ENCODE assay signal across 13 mouse cellular contexts in the genomic region with DNA sequence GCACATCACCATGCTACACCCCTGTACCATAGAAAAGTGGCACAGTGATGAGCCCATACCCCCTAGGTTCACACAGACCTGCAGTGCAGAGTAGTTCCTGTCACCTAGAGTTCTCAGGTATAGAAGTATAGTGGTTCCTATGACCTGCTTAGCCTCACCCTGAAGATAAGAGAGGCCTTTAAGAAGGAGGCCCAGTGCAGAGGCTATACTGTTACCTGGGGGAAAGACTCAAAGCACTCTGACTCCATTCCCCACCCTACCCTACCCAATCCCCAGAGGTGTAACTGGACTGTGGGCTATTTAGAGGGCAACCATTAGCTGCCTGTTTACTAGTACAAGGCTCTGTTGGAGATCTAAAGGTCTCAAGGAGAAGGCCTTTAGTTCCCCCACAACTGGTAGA. TPM values are rescaled to one million over a fixed set of nuclear protein-coding genes. Genes with fewer than 3 reads are reported as not detected.
DNase-seq lines count a peak whose midpoint lies in the region; ATAC-seq and TF ChIP-seq lines count a peak whose summit lies in the region.
"Had no signal": no experiment of that assay in that cellular context is flagged by ENCODE, and none has a peak within 500 bp of the region (broad histone marks: within the 10 kb centered on the region; RNA-seq: fewer than 3 reads in every experiment).

No protein-coding gene starts in this region.

- TF ChIP-seq CTCF in hindbrain, postnatal 0 days (IDR thresholded peaks at IDR 0.05; ENCODE audit: low read depth), result no peak
- no peak for TF ChIP-seq CTCF in lung, postnatal 0 days (IDR thresholded peaks at IDR 0.05)
- no peak for TF ChIP-seq CTCF in stomach, postnatal 0 days (IDR thresholded peaks at IDR 0.05; ENCODE audit: low read depth)

- ATAC-seq in forebrain, embryonic 15.5 days (replicated peaks), result no peak
- ATAC-seq in forebrain, embryonic 11.5 days (replicated peaks; ENCODE audit: low FRiP score), result no peak
- ATAC-seq in hindbrain, postnatal 0 days, result no peak
- ATAC-seq in hindbrain, embryonic 12.5 days (ENCODE audit: low FRiP score), result no peak
- ATAC-seq in lung, postnatal 0 days, result no peak
- peak; percentile 51 for ATAC-seq in stomach, postnatal 0 days (ENCODE audit: low FRiP score, low TSS enrichment)

- no peak for TF ChIP-seq EP300 in lung, postnatal 0 days (IDR thresholded peaks at IDR 0.05)
- TF ChIP-seq EP300 in stomach, postnatal 0 days (optimal IDR thresholded peaks at IDR 0.05), result no peak

- no peak overlapping the region for H3K4me3 ChIP-seq in forebrain, embryonic 15.5 days
- no peak overlapping the region for H3K4me3 ChIP-seq in forebrain, embryonic 11.5 days (ENCODE audit: low read depth, low read length)
- no peak overlapping the region for H3K4me3 ChIP-seq in hindbrain, postnatal 0 days (ENCODE audit: low read length)
- no peak overlapping the region for H3K4me3 ChIP-seq in hindbrain, embryonic 12.5 days
- H3K4me3 ChIP-seq in lung, postnatal 0 days (ENCODE audit: low read depth, low read length), result no peak overlapping the region
- H3K4me3 ChIP-seq in stomach, postnatal 0 days (ENCODE audit: low read depth, low read length), result no peak overlapping the region
- H3K4me3 ChIP-seq: limb, embryonic 13.5 days; lung, embryonic 15.5 days; midbrain, embryonic 10.5 days had no signal

- peaks cover 3% of the 10 kb centered on the region; the same call in 1 of the 2 replicates for H3K36me3 ChIP-seq in forebrain, embryonic 15.5 days
- no peaks in the 10 kb centered on the region for H3K36me3 ChIP-seq in forebrain, embryonic 11.5 days (ENCODE audit: control insufficient read depth, insufficient read depth, low read length)
- no peaks in the 10 kb centered on the region for H3K36me3 ChIP-seq in hindbrain, postnatal 0 days (ENCODE audit: insufficient read depth, low read length)
- H3K36me3 ChIP-seq in hindbrain, embryonic 12.5 days, result no peaks in the 10 kb centered on the region; the same call in 1 of the 2 replicates
- no peaks in the 10 kb centered on the region for H3K36me3 ChIP-seq in lung, postnatal 0 days (ENCODE audit: insufficient read depth, low read length)
- no peaks in the 10 kb centered on the region for H3K36me3 ChIP-seq in stomach, postnatal 0 days (ENCODE audit: control insufficient read depth, insufficient read depth, low read length)
- H3K36me3 ChIP-seq: lung, embryonic 15.5 days had no signal

- no peak overlapping the region for H3K4me2 ChIP-seq in forebrain, embryonic 15.5 days (replicated peaks)
- H3K4me2 ChIP-seq in forebrain, embryonic 11.5 days (ENCODE audit: low read depth, low read length, severe bottlenecking), result no peak overlapping the region
- H3K4me2 ChIP-seq in hindbrain, postnatal 0 days (ENCODE audit: low read depth, low read length), result no peak overlapping the region
- H3K4me2 ChIP-seq in hindbrain, embryonic 12.5 days (replicated peaks), result no peak overlapping the region
- no peak overlapping the region for H3K4me2 ChIP-seq in lung, postnatal 0 days (replicated peaks; ENCODE audit: low read depth, low read length)
- H3K4me2 ChIP-seq in stomach, postnatal 0 days (replicated peaks; ENCODE audit: low read depth), result no peak overlapping the region
- H3K4me2 ChIP-seq: limb, embryonic 13.5 days; lung, embryonic 15.5 days had no signal

- no peak for DNase-seq in forebrain, embryonic 11.5 days (ENCODE audit: low spot score)
- no peak for DNase-seq in hindbrain, postnatal 0 days (ENCODE audit: low spot score)
- no peak for DNase-seq in lung, postnatal 0 days (ENCODE audit: low spot score)
- no peak for DNase-seq in lung, postnatal 14 days
- peak; percentile 23 for DNase-seq in stomach, postnatal 0 days (ENCODE audit: low spot score)
- DNase-seq in cerebellum, postnatal 36 days, result no peak
- DNase-seq: cerebellum, adult 11 months; right cerebral cortex, postnatal 4 days had no signal

- H3K9ac ChIP-seq in forebrain, embryonic 15.5 days (replicated peaks), result no peak overlapping the region
- H3K9ac ChIP-seq in forebrain, embryonic 11.5 days (ENCODE audit: low read length), result no peak overlapping the region
- no peak overlapping the region for H3K9ac ChIP-seq in hindbrain, postnatal 0 days (replicated peaks; ENCODE audit: low read length)
- no peak overlapping the region for H3K9ac ChIP-seq in hindbrain, embryonic 12.5 days
- no peak overlapping the region for H3K9ac ChIP-seq in lung, postnatal 0 days (replicated peaks; ENCODE audit: low read depth)
- H3K9ac ChIP-seq in stomach, postnatal 0 days (ENCODE audit: low read length), result no peak overlapping the region
- H3K9ac ChIP-seq: limb, embryonic 13.5 days; lung, embryonic 15.5 days had no signal

- H3K9me3 ChIP-seq in forebrain, embryonic 15.5 days, result no peaks in the 10 kb centered on the region
- no peaks in the 10 kb centered on the region for H3K9me3 ChIP-seq in forebrain, embryonic 11.5 days (ENCODE audit: control insufficient read depth, low read length)
- no peaks in the 10 kb centered on the region for H3K9me3 ChIP-seq in hindbrain, postnatal 0 days (ENCODE audit: low read length)
- no peaks in the 10 kb centered on the region for H3K9me3 ChIP-seq in hindbrain, embryonic 12.5 days (replicated peaks)
- H3K9me3 ChIP-seq in lung, postnatal 0 days (ENCODE audit: low read length), result no peaks in the 10 kb centered on the region
- H3K9me3 ChIP-seq in stomach, postnatal 0 days (ENCODE audit: control insufficient read depth, low read length), result no peaks in the 10 kb centered on the region
- H3K9me3 ChIP-seq: limb, embryonic 13.5 days; lung, embryonic 15.5 days; midbrain, embryonic 10.5 days had no signal

- H3K4me1 ChIP-seq in forebrain, embryonic 15.5 days, result peaks cover 74% of the 10 kb centered on the region
- H3K4me1 ChIP-seq in forebrain, embryonic 11.5 days (replicated peaks; ENCODE audit: control insufficient read depth, insufficient read depth, low read length), result 0 out of 2 replicates have a peak, but pooled peaks cover 9% of the 10 kb centered on the region
- peaks cover 11% of the 10 kb centered on the region for H3K4me1 ChIP-seq in hindbrain, postnatal 0 days (ENCODE audit: insufficient read depth, low read length)
- H3K4me1 ChIP-seq in hindbrain, embryonic 12.5 days, result peaks cover 50% of the 10 kb centered on the region
- peaks cover 28% of the 10 kb centered on the region; the same call in 1 of the 2 replicates for H3K4me1 ChIP-seq in lung, postnatal 0 days (ENCODE audit: insufficient read depth, low read depth, low read length)
- peaks cover 15% of the 10 kb centered on the region for H3K4me1 ChIP-seq in stomach, postnatal 0 days (replicated peaks; ENCODE audit: control insufficient read depth, insufficient read depth)

- 0 out of 2 replicates have a peak overlapping the region, but pooled peaks have one; percentile 14 for H3K27ac ChIP-seq in forebrain, embryonic 15.5 days (replicated peaks)
- no peak overlapping the region for H3K27ac ChIP-seq in forebrain, embryonic 11.5 days (ENCODE audit: low read depth, low read length)
- 0 out of 2 replicates have a peak overlapping the region, but pooled peaks have one; percentile 1 for H3K27ac ChIP-seq in hindbrain, postnatal 0 days
- no peak overlapping the region for H3K27ac ChIP-seq in hindbrain, embryonic 12.5 days
- peak overlapping the region; percentile 47 for H3K27ac ChIP-seq in lung, postnatal 0 days (ENCODE audit: low read length)
- peak overlapping the region; percentile 89 for H3K27ac ChIP-seq in stomach, postnatal 0 days (replicated peaks)
- H3K27ac ChIP-seq: limb, embryonic 13.5 days; lung, embryonic 15.5 days had no signal

- no peaks in the 10 kb centered on the region for H3K27me3 ChIP-seq in forebrain, embryonic 15.5 days
- no peaks in the 10 kb centered on the region for H3K27me3 ChIP-seq in forebrain, embryonic 11.5 days (ENCODE audit: control insufficient read depth, insufficient read depth, low read length)
- H3K27me3 ChIP-seq in hindbrain, postnatal 0 days (ENCODE audit: insufficient read depth, low read length), result no peaks in the 10 kb centered on the region
- no peaks in the 10 kb centered on the region for H3K27me3 ChIP-seq in hindbrain, embryonic 12.5 days
- no peaks in the 10 kb centered on the region for H3K27me3 ChIP-seq in lung, postnatal 0 days (replicated peaks; ENCODE audit: insufficient read depth, low read length)
- no peaks in the 10 kb centered on the region for H3K27me3 ChIP-seq in stomach, postnatal 0 days (ENCODE audit: control insufficient read depth, insufficient read depth, low read length)
- H3K27me3 ChIP-seq: limb, embryonic 13.5 days; lung, embryonic 15.5 days had no signal

RNA-seq across cellular contexts. Expression of gene Myl9, which starts 43.6 kb away (rescaled TPM):
- polyA plus RNA-seq in forebrain, embryonic 15.5 days (2015; fragmentation: Nextera tagmentation; extraction: Ambion mirVana), result 32.2 and 34.2 TPM in 2 replicates
- polyA plus RNA-seq in forebrain, embryonic 11.5 days (2014; fragmentation: Nextera tagmentation; extraction: Ambion mirVana), result 105 and 121 TPM in 2 replicates
- total RNA-seq in hindbrain, postnatal 0 days (2014; rRNA removed), result 38.4 and 41.7 TPM in 2 replicates
- polyA plus RNA-seq in hindbrain, postnatal 0 days (2015; fragmentation: Nextera tagmentation; extraction: Ambion mirVana), result 32.5 and 38.4 TPM in 2 replicates
- 122 and 144 TPM in 2 replicates for polyA plus RNA-seq in hindbrain, embryonic 12.5 days (2016; fragmentation: Nextera tagmentation; extraction: Ambion mirVana)
- polyA plus RNA-seq in lung, postnatal 0 days (2015; fragmentation: Nextera tagmentation; extraction: Ambion mirVana), result 222 and 240 TPM in 2 replicates
- polyA plus RNA-seq in stomach, postnatal 0 days (2015; fragmentation: Nextera tagmentation; extraction: Ambion mirVana), result 2,268 and 2,333 TPM in 2 replicates

Comparison
In these comparisons a context has a peak if more than half of its experiments do, and no peak if none do; other contexts are left out.
1. H3K27ac ChIP-seq: peak in forebrain, embryonic 15.5 days (single experiment), hindbrain, postnatal 0 days (single experiment), lung, postnatal 0 days (single experiment) and stomach, postnatal 0 days (single experiment); none in forebrain, embryonic 11.5 days (single experiment) and hindbrain, embryonic 12.5 days (single experiment).